Mouse (Mus musculus) embryonic fibroblast, embryonic 13.5 days (primary cell): ENCODE measurements around the gene Birc7.

Source experiments
- CTCF ChIP-seq: IDR thresholded peaks from 2 replicates; pipeline ENCODE4 v1.5.1; 2011; ENCODE audit warnings: mild to moderate bottlenecking, control low read depth, low read length, moderate library complexity, borderline replicate concordance; ENCODE audit not compliant: insufficient read depth
- POLR2A ChIP-seq: IDR thresholded peaks from 2 replicates; pipeline ENCODE4 v1.6.1; 2011; ENCODE audit warnings: low read depth, mild to moderate bottlenecking, control low read depth, low read length, moderate library complexity

DNA sequence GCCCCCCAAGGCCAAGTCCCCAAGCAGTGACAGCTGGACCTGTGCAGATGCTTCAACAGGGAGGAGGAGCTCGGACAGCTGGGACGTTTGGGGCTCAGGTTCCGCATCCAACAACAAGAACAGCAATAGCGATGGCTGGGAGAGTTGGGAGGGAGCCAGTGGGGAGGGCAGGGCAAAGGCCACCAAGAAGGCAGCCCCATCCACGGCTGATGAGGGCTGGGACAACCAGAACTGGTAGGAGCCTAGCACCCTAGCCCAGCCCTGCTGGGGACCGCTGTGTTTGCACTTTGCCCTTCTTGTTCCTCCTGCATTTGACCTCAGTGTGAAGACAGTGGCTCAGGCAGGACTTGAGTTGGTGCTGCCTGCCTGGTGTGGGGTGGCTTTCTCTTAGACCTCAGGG is 52.3 kb downstream of the Birc7 start:
- TF ChIP-seq POLR2A = no peak
- no peak for TF ChIP-seq CTCF
